Mouse (Mus musculus) heart, embryonic 16.5 days (tissue): ENCODE data around the gene Aamdc. TPM values are rescaled to one million over a fixed set of nuclear protein-coding genes. Genes with fewer than 3 reads are reported as not detected.

ENCODE experiments used
- ATAC-seq: fragments of 200-750 bp; cut with Nextera tagmentation; replicated peaks from 2 replicates; pipeline ENCODE4 v1.8.0; 2017; ENCODE audit warnings: moderate number of reproducible peaks; ENCODE audit not compliant: insufficient read depth, low FRiP score; ENCODE audit errors: extremely low read depth
- H3K27ac ChIP-seq: fragments of 300-500 bp; sonication (generic); 2 replicates; pipeline ENCODE4 v1.5.1; 2014; ENCODE audit warnings: mild to moderate bottlenecking, low read length, control low read depth, moderate library complexity
- H3K27me3 ChIP-seq: fragments of 300-500 bp; sonication (generic); 2 replicates; pipeline ENCODE4 v1.6.1; 2014; ENCODE audit warnings: low read length, mixed read lengths; ENCODE audit not compliant: control insufficient read depth, insufficient read depth
- H3K36me3 ChIP-seq: fragments of 300-500 bp; sonication (generic); 2 replicates; pipeline ENCODE4 v1.6.1; 2014; ENCODE audit not compliant: control insufficient read depth, insufficient read depth
- H3K4me1 ChIP-seq: fragments of 300-500 bp; sonication (generic); 2 replicates; pipeline ENCODE4 v1.6.1; 2014; ENCODE audit warnings: low read length, mixed read lengths; ENCODE audit not compliant: control insufficient read depth, insufficient read depth
- H3K4me2 ChIP-seq: fragments of 300-500 bp; sonication (generic); 2 replicates; pipeline ENCODE4 v1.6.1; 2014; ENCODE audit warnings: low read depth, mild to moderate bottlenecking, control low read depth, low read length
- H3K4me3 ChIP-seq: fragments of 300-500 bp; sonication (generic); 2 replicates; pipeline ENCODE4 v1.5.1; 2014; ENCODE audit warnings: mild to moderate bottlenecking, control low read depth, low read length
- H3K9ac ChIP-seq: fragments of 300-500 bp; sonication (generic); 2 replicates; pipeline ENCODE4 v1.6.1; 2014; ENCODE audit warnings: low read length, control low read depth
- H3K9me3 ChIP-seq: fragments of 300-500 bp; sonication (generic); replicated peaks from 2 replicates; pipeline ENCODE4 v1.6.1; 2016; ENCODE audit warnings: low read length; ENCODE audit not compliant: control insufficient read depth
- WGBS: fragments of 180-500 bp; shearing (Covaris S2); extraction: QIAGEN DNeasy Blood & Tissue Kit; methylation state at CpG from one replicate; pipeline ENCODE4 v1.1.7; 2014; 5-methylcytosine and 5-hydroxymethylcytosine counted together
- polyA plus RNA-seq: library from polyadenylated mRNA; unstranded; fragments of >200 nt; fragmentation: Nextera tagmentation; extraction: Ambion mirVana; gene quantifications from 2 replicates; pipeline ENCODE4 v1.2.1, GENCODE M21; 2015

Gene Aamdc
- polyA plus RNA-seq: 53.0 and 53.1 TPM in 2 replicates

GRCm38 (mm10) chr7:97579067-97579975 lies at the start of gene Aamdc, which contains the start of gene Rsf1:
Gene Aamdc, minus strand, starts transcription at chr7:97579497.
Gene Rsf1, plus strand, starts transcription at chr7:97579889.
- no peaks in the 10 kb centered on the region for H3K9me3 ChIP-seq
- H3K4me1 ChIP-seq: peaks cover 10% of the 10 kb centered on the region
- H3K4me2 ChIP-seq: peak within 1 kb of the TSS; percentile 92
- peaks cover 6% of the 10 kb centered on the region for H3K36me3 ChIP-seq
- H3K27ac ChIP-seq: peak within 1 kb of the TSS; percentile 99
- ATAC-seq: peak; percentile 94
- no peaks in the 10 kb centered on the region for H3K27me3 ChIP-seq
- under 1% methylated on average over 67 of the region's 68 CpGs for WGBS
- peak within 1 kb of the TSS; percentile 100 for H3K4me3 ChIP-seq
- H3K9ac ChIP-seq: peak within 1 kb of the TSS; percentile 100

DNA sequence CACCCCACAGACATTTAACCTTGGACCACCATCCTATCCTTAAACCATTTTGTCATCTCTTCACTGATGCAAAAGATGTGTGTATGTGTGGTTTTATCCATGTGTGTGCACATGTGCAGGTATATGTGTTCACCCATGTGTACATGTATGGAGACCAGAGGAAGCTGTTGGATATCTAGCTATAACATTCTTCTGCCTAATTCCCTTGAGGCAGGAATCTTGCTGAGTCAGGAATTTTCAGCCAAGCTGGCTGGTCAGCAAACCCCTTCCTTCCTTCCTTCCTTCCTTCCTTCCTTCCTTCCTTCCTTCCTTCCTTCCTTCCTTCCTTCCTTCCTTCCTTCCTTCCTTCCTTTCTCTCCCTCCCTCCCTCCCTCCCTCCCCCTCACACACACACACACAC lies 44.1 kb upstream of the Aamdc start:
- H3K4me3 ChIP-seq: no peak overlapping the region
- no peaks in the 10 kb centered on the region for H3K27me3 ChIP-seq
- H3K36me3 ChIP-seq: no peaks in the 10 kb centered on the region
- no peak overlapping the region for H3K9ac ChIP-seq
- H3K9me3 ChIP-seq: no peaks in the 10 kb centered on the region
- peaks cover 2% of the 10 kb centered on the region; the same call in 1 of the 2 replicates for H3K4me1 ChIP-seq
- no peak for ATAC-seq
- no peak overlapping the region for H3K4me2 ChIP-seq
- no peak overlapping the region for H3K27ac ChIP-seq

DNA sequence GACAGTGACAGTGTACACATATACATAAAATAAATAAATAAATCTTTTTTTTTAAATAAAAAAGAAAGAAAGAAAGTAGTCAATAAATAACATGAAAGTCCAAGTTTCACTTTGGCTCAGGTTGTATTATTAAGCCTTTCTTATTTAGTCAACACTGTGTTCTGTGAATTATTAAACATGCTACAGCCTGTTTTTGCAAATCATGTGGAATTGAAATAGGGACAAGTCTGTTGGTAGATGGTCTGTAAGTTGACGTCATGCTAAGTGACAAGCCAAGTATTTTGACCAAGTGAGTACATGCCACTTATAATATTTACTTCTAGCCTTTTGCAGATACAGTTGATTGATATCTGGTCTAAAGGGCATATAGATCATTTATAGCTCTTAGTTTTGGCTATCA lies 43.4 kb upstream of the Aamdc start:
- Histone ChIP-seq H3K4me1 (peaks cover 2% of the 10 kb centered on the region; the same call in 1 of the 2 replicates), H3K4me2 (no peak overlapping the region), H3K4me3 (no peak overlapping the region), H3K36me3 (no peaks in the 10 kb centered on the region), H3K27ac (no peak overlapping the region), H3K27me3 (no peaks in the 10 kb centered on the region), H3K9ac (no peak overlapping the region), H3K9me3 (no peaks in the 10 kb centered on the region)
- 94% methylated on average over 1 of the region's 1 CpGs for WGBS
- no peak for ATAC-seq

DNA sequence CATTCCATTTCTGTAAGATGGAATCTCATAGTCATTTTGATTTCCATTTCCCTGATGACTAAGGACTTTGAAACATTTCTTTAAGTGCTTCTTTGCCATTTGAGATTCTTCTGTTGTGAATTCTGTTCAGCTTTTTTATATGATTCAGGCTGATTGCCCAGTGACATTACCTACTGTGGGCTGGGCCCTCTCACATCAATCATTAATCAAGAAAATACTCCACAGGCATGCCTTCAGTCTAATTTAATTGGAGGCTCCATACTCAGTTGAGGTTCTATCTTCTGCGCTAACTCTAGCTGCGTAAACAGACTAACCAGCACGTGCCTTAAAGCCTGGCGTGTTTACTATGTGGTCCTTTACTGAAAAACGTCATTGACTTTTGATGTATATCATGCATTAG lies 42.0 kb upstream of the Aamdc start:
- no peak overlapping the region for H3K27ac ChIP-seq
- H3K36me3 ChIP-seq: no peaks in the 10 kb centered on the region
- H3K9ac ChIP-seq: no peak overlapping the region
- no peaks in the 10 kb centered on the region for H3K27me3 ChIP-seq
- H3K4me1 ChIP-seq: peaks cover 2% of the 10 kb centered on the region; the same call in 1 of the 2 replicates
- H3K4me2 ChIP-seq: no peak overlapping the region
- no peaks in the 10 kb centered on the region for H3K9me3 ChIP-seq
- ATAC-seq: no peak
- no peak overlapping the region for H3K4me3 ChIP-seq
- WGBS: 92% methylated on average over 5 of the region's 5 CpGs

- no peak overlapping the region for H3K4me3 ChIP-seq
- WGBS: 86% methylated on average over 2 of the region's 2 CpGs
- no peaks in the 10 kb centered on the region for H3K27me3 ChIP-seq
- H3K36me3 ChIP-seq: no peaks in the 10 kb centered on the region
- ATAC-seq: no peak
- peaks cover 1% of the 10 kb centered on the region; the same call in 1 of the 2 replicates for H3K4me1 ChIP-seq
- H3K4me2 ChIP-seq: no peak overlapping the region
- no peak overlapping the region for H3K9ac ChIP-seq
- no peak overlapping the region for H3K27ac ChIP-seq
- H3K9me3 ChIP-seq: no peaks in the 10 kb centered on the region
Measured at GRCm38 (mm10) chr7:97598548-97598947, 19.3 kb upstream of the Aamdc start.

- H3K9ac ChIP-seq: no peak overlapping the region
- H3K27me3 ChIP-seq: no peaks in the 10 kb centered on the region
- 80% methylated on average over 2 of the region's 2 CpGs for WGBS
- no peak overlapping the region for H3K4me3 ChIP-seq
- H3K36me3 ChIP-seq: no peaks in the 10 kb centered on the region
- peaks cover 14% of the 10 kb centered on the region for H3K4me1 ChIP-seq
- H3K4me2 ChIP-seq: no peak overlapping the region
- no peak for ATAC-seq
- H3K9me3 ChIP-seq: no peaks in the 10 kb centered on the region
- no peak overlapping the region for H3K27ac ChIP-seq
Measured at GRCm38 (mm10) chr7:97593535-97593934, 14.2 kb upstream of the Aamdc start.

- Histone ChIP-seq H3K4me3 (no peak overlapping the region), H3K4me1 (peaks cover 14% of the 10 kb centered on the region), H3K36me3 (no peaks in the 10 kb centered on the region), H3K4me2 (no peak overlapping the region), H3K9me3 (no peaks in the 10 kb centered on the region), H3K27me3 (no peaks in the 10 kb centered on the region), H3K27ac (no peak overlapping the region), H3K9ac (no peak overlapping the region)
- 92% methylated on average over 4 of the region's 4 CpGs for WGBS
- ATAC-seq: no peak
Measured at GRCm38 (mm10) chr7:97592396-97592795, 13.1 kb upstream of the Aamdc start.

GRCm38 (mm10) chr7:97591336-97591735 lies 12.0 kb upstream of the Aamdc start:
- no peak overlapping the region for H3K4me3 ChIP-seq
- H3K27me3 ChIP-seq: no peaks in the 10 kb centered on the region
- H3K27ac ChIP-seq: no peak overlapping the region
- H3K4me2 ChIP-seq: no peak overlapping the region
- no peak overlapping the region for H3K9ac ChIP-seq
- peaks cover 14% of the 10 kb centered on the region for H3K4me1 ChIP-seq
- no peaks in the 10 kb centered on the region for H3K36me3 ChIP-seq
- 63% methylated on average over 6 of the region's 6 CpGs for WGBS
- no peak for ATAC-seq
- H3K9me3 ChIP-seq: no peaks in the 10 kb centered on the region

- Histone ChIP-seq H3K36me3 (no peaks in the 10 kb centered on the region), H3K4me1 (peaks cover 14% of the 10 kb centered on the region), H3K27ac (no peak overlapping the region), H3K4me3 (no peak overlapping the region), H3K4me2 (no peak overlapping the region), H3K27me3 (no peaks in the 10 kb centered on the region), H3K9ac (no peak overlapping the region), H3K9me3 (no peaks in the 10 kb centered on the region)
- no peak for ATAC-seq
- WGBS: 16% methylated on average over 3 of the region's 3 CpGs
Measured at GRCm38 (mm10) chr7:97590488-97590887, 11.2 kb upstream of the Aamdc start.
